Mouse (Mus musculus): ENCODE results near the gene Csf2. TPM values are rescaled to one million over a fixed set of nuclear protein-coding genes. Genes with fewer than 3 reads are reported as not detected.

Csf2 gene
- polyA plus RNA-seq, 1 experiment from 2014 or later: not detected

- Histone ChIP-seq H3K9ac (ENCODE audit: low read length) (no peak overlapping the region), H3K4me1 (ENCODE audit: control insufficient read depth, insufficient read depth, low read length) (no peaks in the 10 kb centered on the region), H3K4me2 (ENCODE audit: low read length) (no peak overlapping the region), H3K9me3 (replicated peaks; ENCODE audit: control insufficient read depth, low read length) (no peaks in the 10 kb centered on the region), H3K4me3 (ENCODE audit: low read depth, low read length) (no peak overlapping the region), H3K27ac (ENCODE audit: low read depth, low read length) (no peak overlapping the region), H3K36me3 (ENCODE audit: control insufficient read depth, insufficient read depth, low read length) (no peaks in the 10 kb centered on the region), H3K27me3 (replicated peaks; ENCODE audit: control insufficient read depth, insufficient read depth, low read length) (no peaks in the 10 kb centered on the region)
- WGBS: 87% methylated on average over 5 of the region's 5 CpGs
- ATAC-seq (no peak), DNase-seq (ENCODE audit: low spot score) (no peak)
Measured at GRCm38 (mm10) chr11:54271437-54271949, 22.0 kb upstream of the Csf2 start.

GRCm38 (mm10) chr11:54269191-54269896, 19.9 kb upstream of the Csf2 start:
- Histone ChIP-seq H3K4me2 (ENCODE audit: low read length) (no peak overlapping the region), H3K27me3 (replicated peaks; ENCODE audit: control insufficient read depth, insufficient read depth, low read length) (no peaks in the 10 kb centered on the region), H3K4me3 (ENCODE audit: low read depth, low read length) (no peak overlapping the region), H3K36me3 (ENCODE audit: control insufficient read depth, insufficient read depth, low read length) (no peaks in the 10 kb centered on the region), H3K9me3 (replicated peaks; ENCODE audit: control insufficient read depth, low read length) (no peaks in the 10 kb centered on the region), H3K4me1 (ENCODE audit: control insufficient read depth, insufficient read depth, low read length) (no peaks in the 10 kb centered on the region), H3K27ac (ENCODE audit: low read depth, low read length) (no peak overlapping the region), H3K9ac (ENCODE audit: low read length) (no peak overlapping the region)
- DNase-seq (ENCODE audit: low spot score): no peak
- WGBS: 87% methylated on average over 3 of the region's 3 CpGs
- ATAC-seq: no peak

- 91% methylated on average over 6 of the region's 6 CpGs for WGBS
- H3K9ac ChIP-seq (ENCODE audit: low read length): no peak within 1 kb of the TSS
- H3K27me3 ChIP-seq (replicated peaks; ENCODE audit: control insufficient read depth, insufficient read depth, low read length): no peaks in the 10 kb centered on the region
- no peak within 1 kb of the TSS for H3K4me2 ChIP-seq (ENCODE audit: low read length)
- H3K4me3 ChIP-seq (ENCODE audit: low read depth, low read length): no peak within 1 kb of the TSS
- H3K4me1 ChIP-seq (ENCODE audit: control insufficient read depth, insufficient read depth, low read length): no peaks in the 10 kb centered on the region
- no peak for ATAC-seq
- no peaks in the 10 kb centered on the region for H3K36me3 ChIP-seq (ENCODE audit: control insufficient read depth, insufficient read depth, low read length)
- no peak for DNase-seq (ENCODE audit: low spot score)
- no peaks in the 10 kb centered on the region for H3K9me3 ChIP-seq (replicated peaks; ENCODE audit: control insufficient read depth, low read length)
- H3K27ac ChIP-seq (ENCODE audit: low read depth, low read length): no peak within 1 kb of the TSS
Measured at GRCm38 (mm10) chr11:54267177-54267576, 17.7 kb upstream of the Csf2 start, which contains the start of gene Il3. Gene Il3, minus strand, starts transcription at chr11:54267277.

- no peak overlapping the region for H3K4me3 ChIP-seq (ENCODE audit: low read depth, low read length)
- no peak overlapping the region for H3K4me2 ChIP-seq (ENCODE audit: low read length)
- no peak overlapping the region for H3K9ac ChIP-seq (ENCODE audit: low read length)
- H3K27ac ChIP-seq (ENCODE audit: low read depth, low read length): no peak overlapping the region
- H3K27me3 ChIP-seq (replicated peaks; ENCODE audit: control insufficient read depth, insufficient read depth, low read length): no peaks in the 10 kb centered on the region
- no peaks in the 10 kb centered on the region for H3K9me3 ChIP-seq (replicated peaks; ENCODE audit: control insufficient read depth, low read length)
- H3K36me3 ChIP-seq (ENCODE audit: control insufficient read depth, insufficient read depth, low read length): no peaks in the 10 kb centered on the region
- DNase-seq (ENCODE audit: low spot score) (peak; percentile 73), ATAC-seq (no peak)
- H3K4me1 ChIP-seq (ENCODE audit: control insufficient read depth, insufficient read depth, low read length): no peaks in the 10 kb centered on the region
- WGBS: 60% methylated on average over 2 of the region's 2 CpGs
Measured at GRCm38 (mm10) chr11:54264542-54264941, 15.1 kb upstream of the Csf2 start.

- H3K4me2 ChIP-seq (ENCODE audit: low read length): no peak overlapping the region
- ATAC-seq: no peak
Measured at GRCm38 (mm10) chr11:54263405-54264031, 14.1 kb upstream of the Csf2 start.

GRCm38 (mm10) chr11:54256624-54257376, 7.3 kb upstream of the Csf2 start:
- WGBS: 25% methylated on average over 3 of the region's 3 CpGs
- Histone ChIP-seq H3K36me3 (ENCODE audit: control insufficient read depth, insufficient read depth, low read length) (no peaks in the 10 kb centered on the region), H3K4me1 (ENCODE audit: control insufficient read depth, insufficient read depth, low read length) (no peaks in the 10 kb centered on the region), H3K4me2 (ENCODE audit: low read length) (no peak overlapping the region), H3K9ac (ENCODE audit: low read length) (no peak overlapping the region), H3K9me3 (replicated peaks; ENCODE audit: control insufficient read depth, low read length) (no peaks in the 10 kb centered on the region), H3K27ac (ENCODE audit: low read depth, low read length) (no peak overlapping the region), H3K4me3 (ENCODE audit: low read depth, low read length) (no peak overlapping the region), H3K27me3 (replicated peaks; ENCODE audit: control insufficient read depth, insufficient read depth, low read length) (no peaks in the 10 kb centered on the region)
- ATAC-seq: peak; percentile 42; the same call in 1 of the 2 replicates
- DNase-seq (ENCODE audit: low spot score): peak; percentile 76

More at GRCm38 (mm10) chr11:54263405-54264031, 14.1 kb upstream of the Csf2 start:
- Histone ChIP-seq H3K27me3 (replicated peaks; ENCODE audit: control insufficient read depth, insufficient read depth, low read length) (no peaks in the 10 kb centered on the region), H3K9ac (ENCODE audit: low read length) (no peak overlapping the region), H3K4me1 (ENCODE audit: control insufficient read depth, insufficient read depth, low read length) (no peaks in the 10 kb centered on the region), H3K27ac (ENCODE audit: low read depth, low read length) (no peak overlapping the region), H3K4me3 (ENCODE audit: low read depth, low read length) (no peak overlapping the region), H3K36me3 (ENCODE audit: control insufficient read depth, insufficient read depth, low read length) (no peaks in the 10 kb centered on the region), H3K9me3 (replicated peaks; ENCODE audit: control insufficient read depth, low read length) (no peaks in the 10 kb centered on the region)
- DNase-seq (ENCODE audit: low spot score): no peak
- WGBS: 11% methylated on average over 1 of the region's 1 CpGs

- Histone ChIP-seq H3K9me3 (replicated peaks; ENCODE audit: control insufficient read depth, low read length) (no peaks in the 10 kb centered on the region), H3K4me1 (ENCODE audit: control insufficient read depth, insufficient read depth, low read length) (no peaks in the 10 kb centered on the region), H3K27me3 (replicated peaks; ENCODE audit: control insufficient read depth, insufficient read depth, low read length) (no peaks in the 10 kb centered on the region), H3K4me2 (ENCODE audit: low read length) (no peak overlapping the region), H3K9ac (ENCODE audit: low read length) (no peak overlapping the region), H3K4me3 (ENCODE audit: low read depth, low read length) (no peak overlapping the region), H3K27ac (ENCODE audit: low read depth, low read length) (no peak overlapping the region), H3K36me3 (ENCODE audit: control insufficient read depth, insufficient read depth, low read length) (no peaks in the 10 kb centered on the region)
- no peak for DNase-seq (ENCODE audit: low spot score)
- 59% methylated on average over 4 of the region's 4 CpGs for WGBS
- no peak for ATAC-seq
Measured at GRCm38 (mm10) chr11:54254114-54254513, 4.6 kb upstream of the Csf2 start.

GRCm38 (mm10) chr11:54250575-54250974, 1.1 kb upstream of the Csf2 start:
- H3K4me1 ChIP-seq (ENCODE audit: control insufficient read depth, insufficient read depth, low read length): no peaks in the 10 kb centered on the region
- H3K9me3 ChIP-seq (replicated peaks; ENCODE audit: control insufficient read depth, low read length): no peaks in the 10 kb centered on the region
- DNase-seq (ENCODE audit: low spot score) (no peak), ATAC-seq (no peak)
- H3K36me3 ChIP-seq (ENCODE audit: control insufficient read depth, insufficient read depth, low read length): no peaks in the 10 kb centered on the region
- no peak overlapping the region for H3K4me2 ChIP-seq (ENCODE audit: low read length)
- no peak overlapping the region for H3K9ac ChIP-seq (ENCODE audit: low read length)
- no peaks in the 10 kb centered on the region for H3K27me3 ChIP-seq (replicated peaks; ENCODE audit: control insufficient read depth, insufficient read depth, low read length)
- no peak overlapping the region for H3K4me3 ChIP-seq (ENCODE audit: low read depth, low read length)
- no peak overlapping the region for H3K27ac ChIP-seq (ENCODE audit: low read depth, low read length)
- WGBS: 95% methylated on average over 11 of the region's 11 CpGs
